Mouse (Mus musculus): Measurements from ENCODE around the gene Mto1.
"Not testable (repeated sequence)": the region's sequence is repeated elsewhere in the genome, so short reads cannot be mapped to it uniquely, and the experiment has no call there.

Mto1 gene

DNA sequence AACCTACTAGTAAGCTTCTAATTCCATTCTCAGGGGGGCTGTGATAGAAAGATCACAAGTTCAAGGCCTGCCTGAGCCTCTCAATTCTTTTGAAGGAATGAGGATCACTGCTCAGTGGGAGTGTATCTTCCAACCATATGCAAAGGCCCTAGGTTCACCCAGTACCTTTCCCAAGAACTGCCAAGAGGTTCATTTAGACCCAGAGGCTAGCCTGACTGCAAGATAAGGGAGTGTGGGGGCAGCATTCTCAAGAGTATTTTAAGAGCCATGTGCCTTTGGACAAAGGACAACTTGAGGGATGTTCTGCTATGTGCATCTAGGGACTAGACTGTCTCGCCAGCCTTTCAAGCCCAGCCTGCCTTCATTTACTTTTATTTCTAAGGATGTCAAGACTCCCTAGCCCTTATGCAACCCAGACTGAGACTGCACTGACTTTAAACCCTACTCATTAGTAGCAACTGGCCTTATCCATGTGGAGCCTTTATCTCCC is 28.6 kb downstream of the Mto1 start:
- no peak for DNase-seq

- peak; percentile 14 to 39 for DNase-seq
Measured at GRCm38 (mm10) chr9:78477021-78477551, 29.1 kb downstream of the Mto1 start.

- not testable (repeated sequence) for DNase-seq
Measured at GRCm38 (mm10) chr9:78478009-78478605, 30.1 kb downstream of the Mto1 start.

GRCm38 (mm10) chr9:78479308-78479707 is 31.3 kb downstream of the Mto1 start:
- not testable (repeated sequence) for DNase-seq

DNA sequence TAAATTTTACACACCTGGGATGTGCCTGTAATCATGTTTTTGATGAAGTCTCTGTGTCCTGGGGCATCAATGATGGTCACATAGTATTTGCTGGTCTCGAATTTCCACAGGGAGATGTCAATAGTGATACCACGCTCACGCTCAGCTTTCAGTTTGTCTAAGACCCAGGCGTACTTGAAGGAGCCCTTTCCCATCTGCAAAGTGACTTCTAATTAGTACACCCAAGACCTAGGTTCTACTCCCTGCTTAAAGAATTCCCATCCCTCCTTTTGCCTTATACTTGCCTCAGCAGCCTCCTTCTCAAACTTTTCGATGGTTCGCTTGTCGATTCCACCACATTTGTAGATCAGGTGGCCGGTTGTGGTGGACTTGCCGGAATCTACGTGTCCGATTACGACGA is 32.2 kb downstream of the Mto1 start:
- DNase-seq = not testable (repeated sequence)

GRCm38 (mm10) chr9:78480706-78481358 is 32.8 kb downstream of the Mto1 start:
- DNase-seq = peak; percentile 88 to 92

DNA sequence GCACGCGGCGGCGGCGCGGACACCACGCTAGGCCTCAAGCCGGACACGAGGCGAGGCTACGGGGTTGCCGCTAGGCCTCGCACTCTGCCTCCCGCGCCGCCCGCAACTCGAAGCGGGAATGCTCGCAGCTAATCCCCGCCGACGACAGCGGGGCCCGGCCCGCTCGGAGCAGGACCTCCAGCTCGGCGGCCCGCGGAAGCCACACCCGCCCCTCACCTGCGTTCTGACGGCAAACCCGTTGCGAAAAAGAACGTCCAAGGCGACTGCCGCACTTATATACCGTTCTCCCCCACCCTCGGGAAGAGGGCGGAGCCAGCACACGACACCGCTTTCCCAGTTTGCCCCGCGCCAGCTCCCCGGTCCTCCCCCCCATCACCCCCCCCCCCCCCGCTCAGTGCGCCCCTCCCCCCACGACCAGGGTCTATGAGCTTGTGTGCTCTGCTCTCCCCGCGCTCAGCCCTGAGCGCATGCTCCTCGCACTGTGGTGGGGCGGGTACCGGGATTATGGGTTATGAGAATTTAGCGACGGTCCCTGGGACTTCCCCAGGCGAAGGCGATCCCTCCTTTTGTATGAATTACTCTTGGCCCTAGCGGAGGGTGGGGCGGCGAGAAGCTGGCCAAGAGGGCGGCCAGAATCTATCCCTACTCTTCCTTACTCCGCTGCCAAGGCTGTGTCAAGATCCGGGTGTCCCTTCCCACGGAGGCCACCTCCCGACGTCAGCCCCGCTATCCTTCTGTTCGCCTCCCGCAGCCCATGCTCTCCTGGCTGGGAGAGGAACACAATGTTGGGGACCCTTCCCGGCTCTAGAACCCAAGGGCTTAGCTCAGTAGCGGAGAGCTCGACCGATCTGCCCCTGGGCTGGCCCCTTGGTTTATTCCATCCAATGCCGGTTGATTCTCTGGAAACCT is 33.7 kb downstream of the Mto1 start:
- peak; percentile 95 to 98 for DNase-seq

- DNase-seq = no peak
Measured at GRCm38 (mm10) chr9:78482386-78482785, 34.4 kb downstream of the Mto1 start.

GRCm38 (mm10) chr9:78484660-78485059 is 36.7 kb downstream of the Mto1 start:
- DNase-seq = no peak

GRCm38 (mm10) chr9:78488021-78488420 is 40.0 kb downstream of the Mto1 start:
- not testable (repeated sequence) for DNase-seq

GRCm38 (mm10) chr9:78488890-78489420 is 40.9 kb downstream of the Mto1 start, which contains the start of gene Eef1a1:
Gene Eef1a1, minus strand, starts transcription at chr9:78489151.
- DNase-seq = peak; percentile 76 to 88

DNA sequence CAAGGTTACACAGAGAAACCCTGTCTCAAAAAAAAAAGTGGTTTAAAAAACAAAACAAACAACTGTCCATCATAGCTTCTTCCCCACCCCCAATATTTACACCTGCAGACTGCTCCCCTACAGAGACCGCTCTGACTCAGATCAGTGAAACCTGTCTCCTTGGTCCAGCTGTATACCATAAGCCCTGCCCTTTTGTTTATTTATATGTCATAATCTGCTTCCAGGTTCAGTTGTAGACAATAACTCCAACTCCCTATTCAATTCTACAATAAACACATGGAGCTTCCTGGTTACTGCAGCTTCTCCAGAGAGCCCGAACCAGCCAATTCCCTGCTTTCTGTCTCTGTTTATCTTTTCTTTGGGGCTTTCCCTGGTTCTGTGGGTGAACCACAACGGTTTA is 43.2 kb downstream of the Mto1 start:
- no peak for DNase-seq

DNA sequence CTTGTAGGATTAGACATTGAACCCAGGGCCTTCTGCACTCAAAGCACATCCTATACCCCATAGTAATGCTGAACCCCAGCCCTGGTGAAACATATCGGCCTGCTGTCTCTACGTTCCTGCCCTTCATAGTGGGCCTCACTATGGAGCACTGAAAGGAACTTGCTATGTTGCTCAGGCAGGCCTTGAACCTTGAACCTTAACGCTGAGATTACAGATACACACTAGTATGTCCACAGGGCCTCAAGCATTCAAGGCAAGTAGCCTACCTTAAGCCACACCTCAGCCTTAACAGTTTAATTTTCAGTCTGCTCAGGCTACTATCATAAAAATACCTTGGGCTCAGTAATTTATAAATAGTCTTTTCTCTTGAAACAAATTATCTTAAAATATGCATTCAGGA is 44.2 kb downstream of the Mto1 start:
- DNase-seq = no peak

DNA sequence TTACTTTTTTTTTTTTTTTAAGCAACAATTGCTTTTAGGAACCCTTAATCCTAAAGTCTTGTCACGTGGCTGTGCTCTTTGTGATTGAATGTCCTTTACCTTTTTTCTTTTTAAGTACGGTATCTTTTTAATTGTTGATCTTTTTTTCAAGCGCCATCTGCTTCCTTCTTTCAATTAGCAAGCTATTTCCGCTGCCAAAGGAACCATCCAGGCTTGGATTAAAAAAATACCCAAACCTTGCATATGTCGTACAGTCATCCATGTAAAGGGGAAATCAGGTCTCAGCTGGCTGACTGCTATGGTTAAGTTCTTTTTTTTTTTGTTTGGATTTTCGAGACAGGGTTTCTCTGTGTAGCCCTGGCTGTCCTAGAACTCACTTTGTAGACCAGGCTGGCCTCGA is 45.2 kb downstream of the Mto1 start:
- no peak for DNase-seq

GRCm38 (mm10) chr9:78500386-78500785 is 52.4 kb downstream of the Mto1 start:
- DNase-seq = no peak

DNA sequence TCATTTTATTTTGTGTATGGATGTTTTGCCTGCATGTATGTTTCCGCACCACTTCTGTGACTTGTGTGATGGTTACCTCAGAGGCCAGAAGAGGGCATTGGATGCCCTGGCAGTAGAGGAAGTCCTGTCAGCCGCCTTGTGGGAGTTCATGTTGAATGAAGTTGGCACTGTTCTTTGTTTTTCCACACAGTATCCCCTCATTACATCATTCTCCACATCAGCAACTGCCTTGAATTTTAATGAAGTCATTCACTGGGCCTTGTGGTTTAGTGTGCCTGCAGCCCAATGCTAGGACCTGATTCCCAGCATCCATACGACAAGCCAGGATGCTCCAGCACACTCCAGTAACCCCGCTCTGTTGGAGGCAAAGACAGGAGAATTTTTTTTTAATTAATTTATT is 53.3 kb downstream of the Mto1 start:
- DNase-seq = no peak

- DNase-seq = no peak
Measured at GRCm38 (mm10) chr9:78503223-78504079, 55.4 kb downstream of the Mto1 start.

DNA sequence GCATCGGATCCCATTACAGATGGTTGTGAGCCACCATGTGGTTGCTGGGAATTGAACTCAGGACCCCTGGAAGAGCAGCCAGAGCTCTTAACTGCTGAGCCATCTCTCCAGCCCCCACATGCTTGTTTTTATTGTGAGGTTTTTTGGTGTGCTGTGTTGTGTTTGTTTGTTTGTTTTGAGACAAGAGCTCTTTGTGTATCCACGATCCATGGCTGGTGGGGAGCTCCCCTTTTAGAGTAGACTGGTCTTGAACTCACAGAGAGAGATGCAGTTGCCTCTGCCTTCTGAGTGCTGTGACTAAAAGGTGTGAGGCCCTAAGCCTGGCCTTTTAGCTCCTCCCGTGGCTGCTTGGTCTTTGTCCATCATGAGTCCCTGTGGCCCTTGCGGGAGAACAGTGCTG is 56.1 kb downstream of the Mto1 start:
- DNase-seq = no peak

DNA sequence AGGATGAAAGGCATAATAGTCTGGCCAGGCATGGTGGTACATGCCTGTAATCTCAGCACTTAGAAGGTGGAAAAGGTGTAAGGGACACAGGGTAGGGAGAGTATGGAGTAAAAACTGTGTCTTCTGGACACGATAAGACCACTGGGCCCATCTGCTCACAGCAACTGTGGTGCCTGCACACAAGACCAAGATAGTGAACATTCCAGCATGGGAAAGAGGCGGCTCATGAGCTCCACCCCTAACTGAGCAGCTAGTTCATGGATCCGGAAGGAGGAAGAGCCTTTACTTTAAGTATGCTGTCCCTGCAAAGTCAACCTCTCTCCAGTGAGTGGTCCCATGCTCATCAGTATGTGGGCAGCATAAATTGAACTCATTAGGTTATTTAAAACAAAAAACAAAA is 56.7 kb downstream of the Mto1 start:
- no peak for DNase-seq

DNA sequence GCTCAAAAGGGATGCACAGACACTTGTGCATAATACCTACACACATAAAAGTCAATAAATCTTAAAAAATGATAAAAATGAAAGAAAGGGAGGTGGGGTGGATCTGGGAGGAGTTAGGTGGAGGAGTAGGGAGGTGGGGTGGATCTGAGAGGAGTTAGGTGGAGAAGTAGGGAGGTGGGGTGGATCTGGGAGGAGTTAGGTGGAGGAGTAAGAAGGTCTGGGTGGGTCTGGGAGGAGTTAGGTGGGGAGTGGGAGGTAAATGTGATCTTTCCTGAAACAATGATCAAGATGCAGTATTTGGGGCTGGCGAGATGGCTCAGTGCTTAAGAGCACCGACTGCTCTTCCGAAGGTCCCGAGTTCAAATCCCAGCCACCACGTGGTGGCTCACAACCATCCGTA is 57.2 kb downstream of the Mto1 start:
- no peak for DNase-seq

DNA sequence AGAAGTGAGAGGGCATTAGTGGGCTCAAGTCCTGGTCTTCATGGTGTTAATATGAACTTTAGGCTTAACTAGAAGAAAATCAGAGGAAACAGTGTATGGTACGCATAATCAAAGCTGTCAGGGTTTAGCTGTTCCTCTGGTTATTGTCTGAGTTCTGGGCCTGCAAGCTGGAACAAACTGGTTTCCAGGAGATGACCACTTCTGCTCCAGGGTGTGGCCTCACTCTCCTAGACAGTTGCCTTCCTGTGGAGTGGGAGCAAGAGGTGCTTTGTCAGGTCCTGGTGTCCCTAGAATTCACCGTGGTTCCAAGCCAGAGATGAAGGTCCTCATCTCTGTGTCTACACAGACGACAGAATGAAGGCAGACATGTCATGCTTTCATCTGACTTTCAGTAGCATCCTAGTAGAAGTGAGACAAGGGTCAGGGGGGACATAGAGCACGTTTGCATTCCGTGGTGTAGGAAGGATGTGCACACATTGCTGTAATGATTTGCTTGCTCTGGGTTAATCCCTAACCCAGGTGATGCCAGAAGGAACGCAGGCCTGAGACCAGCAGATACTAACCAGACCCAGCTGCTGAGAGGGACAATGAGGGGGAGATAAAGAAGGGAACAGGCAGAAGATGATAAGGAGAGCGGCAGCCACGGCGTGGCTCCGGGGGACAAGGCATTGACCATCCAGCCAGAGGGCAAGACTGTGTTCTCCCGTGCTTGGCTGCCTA is 58.2 kb downstream of the Mto1 start:
- DNase-seq = peak; percentile 61 to 76

Data from kidney, postnatal 36 days (tissue).